Mouse (Mus musculus) embryonic facial prominence, embryonic 13.5 days (tissue): ENCODE data around the gene Snw1. TPM values are rescaled to one million over a fixed set of nuclear protein-coding genes. Genes with fewer than 3 reads are reported as not detected.

Source experiments
- ATAC-seq: fragments of 200-750 bp; cut with Nextera tagmentation; 2 replicates; pipeline ENCODE4 v1.8.0; 2017; ENCODE audit warnings: low read depth; ENCODE audit not compliant: insufficient number of reproducible peaks, insufficient read depth, low FRiP score, low TSS enrichment
- H3K27ac ChIP-seq: fragments of 300-500 bp; sonication (generic); 2 replicates; pipeline ENCODE4 v1.5.1; 2015; ENCODE audit warnings: moderate library complexity, mild to moderate bottlenecking, inconsistent platforms
- H3K27me3 ChIP-seq: fragments of 300-500 bp; sonication (generic); 2 replicates; pipeline ENCODE4 v1.6.1; 2015; ENCODE audit warnings: mild to moderate bottlenecking, inconsistent platforms
- H3K36me3 ChIP-seq: fragments of 300-500 bp; sonication (generic); 2 replicates; pipeline ENCODE4 v1.6.1; 2015; ENCODE audit warnings: mild to moderate bottlenecking, inconsistent platforms
- H3K4me1 ChIP-seq: fragments of 300-500 bp; sonication (generic); 2 replicates; pipeline ENCODE4 v1.6.1; 2015; ENCODE audit warnings: inconsistent platforms
- H3K4me2 ChIP-seq: fragments of 300-500 bp; sonication (generic); 2 replicates; pipeline ENCODE4 v1.6.1; 2015; ENCODE audit warnings: moderate library complexity, mild to moderate bottlenecking, inconsistent platforms
- H3K4me3 ChIP-seq: fragments of 300-500 bp; sonication (generic); 2 replicates; pipeline ENCODE4 v1.5.1; 2015; ENCODE audit warnings: mild to moderate bottlenecking, inconsistent platforms
- H3K9ac ChIP-seq: fragments of 300-500 bp; sonication (generic); 2 replicates; pipeline ENCODE4 v1.6.1; 2015; ENCODE audit warnings: mild to moderate bottlenecking, inconsistent platforms
- H3K9me3 ChIP-seq: fragments of 300-500 bp; sonication (generic); 2 replicates; pipeline ENCODE4 v1.6.1; 2016; ENCODE audit warnings: inconsistent platforms
- WGBS: fragments of 180-500 bp; shearing (Covaris S2); methylation state at CpG from one replicate; pipeline ENCODE4 v1.1.7; 2015; ENCODE audit warnings: mixed read lengths; 5-methylcytosine and 5-hydroxymethylcytosine counted together
- polyA plus RNA-seq: library from polyadenylated mRNA; unstranded; fragments of >200 nt; fragmentation: Nextera tagmentation; extraction: Ambion mirVana; gene quantifications from 2 replicates; pipeline ENCODE4 v1.2.1, GENCODE M21; 2015

Snw1 gene
- polyA plus RNA-seq, 1 experiment from 2014 or later: 139 TPM

DNA sequence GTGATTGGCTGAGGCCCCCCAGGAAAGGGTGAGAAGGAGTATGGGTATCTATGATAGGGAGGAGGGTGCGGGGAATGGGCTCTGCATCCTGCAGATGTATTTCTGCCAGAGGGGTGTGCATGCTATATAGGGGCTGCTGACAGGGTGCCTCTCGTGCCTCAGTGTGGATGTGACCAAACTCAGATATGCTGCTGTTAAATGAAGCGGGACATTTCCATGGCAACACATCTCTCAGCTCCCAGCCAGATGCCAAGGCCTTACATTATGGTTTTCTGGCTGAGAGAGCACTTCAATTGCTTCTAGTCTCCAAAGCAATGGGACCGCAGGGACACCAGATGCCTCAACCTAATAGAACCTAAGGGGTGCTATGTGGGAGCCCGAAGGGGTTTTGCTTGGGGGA is 53.2 kb downstream of the Snw1 start:
- H3K4me1 ChIP-seq: peaks cover 9% of the 10 kb centered on the region
- H3K36me3 ChIP-seq: peaks cover 15% of the 10 kb centered on the region
- H3K27ac ChIP-seq: no peak overlapping the region
- no peaks in the 10 kb centered on the region for H3K27me3 ChIP-seq
- no peak overlapping the region for H3K9ac ChIP-seq
- H3K9me3 ChIP-seq: no peaks in the 10 kb centered on the region
- no peak for ATAC-seq
- WGBS: 63% methylated on average over 5 of the region's 5 CpGs
- no peak overlapping the region for H3K4me2 ChIP-seq
- H3K4me3 ChIP-seq: no peak overlapping the region

- peaks cover 9% of the 10 kb centered on the region for H3K4me1 ChIP-seq
- H3K36me3 ChIP-seq: no peaks in the 10 kb centered on the region
- no peaks in the 10 kb centered on the region for H3K27me3 ChIP-seq
- WGBS: 41% methylated on average over 7 of the region's 7 CpGs
- no peak for ATAC-seq
- no peak overlapping the region for H3K9ac ChIP-seq
- no peak overlapping the region for H3K4me3 ChIP-seq
- no peak overlapping the region for H3K4me2 ChIP-seq
- H3K27ac ChIP-seq: no peak overlapping the region
- no peaks in the 10 kb centered on the region for H3K9me3 ChIP-seq
Measured at GRCm38 (mm10) chr12:87416690-87417089, 55.4 kb downstream of the Snw1 start.

DNA sequence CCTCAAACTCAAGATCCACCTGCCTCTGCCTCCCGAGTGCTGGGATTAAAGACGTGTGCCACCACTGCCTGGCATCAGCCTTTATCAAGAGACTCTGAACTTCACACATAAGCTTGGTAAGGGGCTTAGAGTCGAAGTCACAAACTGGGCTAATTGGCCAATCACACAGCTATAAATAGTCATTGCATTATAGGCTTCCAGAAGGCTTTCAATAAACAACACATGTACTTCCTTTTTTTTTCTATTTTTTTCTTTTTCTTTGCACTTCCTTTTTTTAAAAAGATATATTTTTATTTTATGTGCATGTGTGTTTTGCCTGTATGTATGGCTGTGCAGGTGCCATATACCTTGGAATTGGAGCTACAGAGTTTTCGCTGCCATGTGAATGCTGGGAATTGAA is 56.7 kb downstream of the Snw1 start:
- Histone ChIP-seq H3K27ac (no peak overlapping the region), H3K4me1 (peaks cover 12% of the 10 kb centered on the region), H3K4me3 (no peak overlapping the region), H3K9ac (no peak overlapping the region), H3K9me3 (no peaks in the 10 kb centered on the region), H3K36me3 (no peaks in the 10 kb centered on the region), H3K4me2 (no peak overlapping the region), H3K27me3 (no peaks in the 10 kb centered on the region)
- ATAC-seq: no peak
- 71% methylated on average over 4 of the region's 4 CpGs for WGBS

DNA sequence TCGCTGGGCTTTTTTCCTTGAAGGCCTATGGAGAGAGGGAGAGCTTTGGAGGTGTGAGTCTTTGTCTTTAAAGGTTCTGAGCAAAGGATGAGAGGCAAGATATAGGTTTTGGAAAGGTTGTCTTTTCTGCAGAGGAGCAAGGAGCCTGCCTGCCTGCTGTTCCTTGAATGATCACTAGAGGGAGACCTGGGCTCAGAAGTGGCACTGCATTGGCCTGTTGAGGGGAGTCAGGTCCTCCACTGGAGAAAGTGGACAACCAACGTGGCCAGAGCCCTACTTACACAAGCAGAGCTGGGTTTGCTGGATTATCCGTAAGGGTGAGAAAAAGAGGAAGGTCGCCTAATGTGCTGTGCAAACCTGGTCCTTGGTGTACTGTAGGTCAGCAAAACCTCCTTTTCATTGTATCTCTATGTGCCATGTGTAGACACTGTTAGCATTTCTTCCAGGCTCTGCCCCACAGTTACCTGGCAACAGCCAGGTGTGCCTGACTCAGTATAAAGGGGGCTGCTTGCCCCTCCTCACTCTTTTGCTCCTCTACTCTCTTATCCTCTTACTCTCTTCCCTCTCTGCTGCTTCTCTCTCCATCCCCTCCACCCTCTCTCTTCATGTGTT is 58.8 kb downstream of the Snw1 start:
- ATAC-seq: no peak
- no peaks in the 10 kb centered on the region for H3K9me3 ChIP-seq
- no peak overlapping the region for H3K4me3 ChIP-seq
- no peak overlapping the region for H3K9ac ChIP-seq
- WGBS: 16% methylated on average over 4 of the region's 4 CpGs
- H3K27me3 ChIP-seq: no peaks in the 10 kb centered on the region
- peaks cover 3% of the 10 kb centered on the region; the same call in 1 of the 2 replicates for H3K4me1 ChIP-seq
- no peak overlapping the region for H3K27ac ChIP-seq
- H3K36me3 ChIP-seq: no peaks in the 10 kb centered on the region
- H3K4me2 ChIP-seq: no peak overlapping the region

DNA sequence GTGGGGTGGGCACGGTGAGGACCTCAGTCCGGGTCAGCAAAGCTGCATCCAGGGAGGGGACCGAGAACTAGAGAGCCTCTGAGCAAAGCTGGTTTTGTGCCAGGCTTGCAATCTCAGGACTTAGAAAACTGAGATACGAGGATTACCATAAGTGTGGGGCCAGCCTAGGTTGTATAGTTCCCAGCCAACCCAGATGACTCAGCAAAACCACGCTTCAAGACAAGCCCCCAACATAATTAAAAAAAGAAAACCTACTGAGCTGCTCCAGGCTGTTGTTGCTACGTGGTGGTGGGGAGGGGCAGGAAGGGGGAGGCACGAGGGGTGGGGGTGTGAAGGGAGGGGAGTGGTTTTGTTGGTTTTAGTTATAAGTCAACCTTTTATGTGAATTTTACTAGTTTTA is 61.1 kb downstream of the Snw1 start:
- ATAC-seq: no peak
- Histone ChIP-seq H3K4me3 (no peak overlapping the region), H3K27me3 (no peaks in the 10 kb centered on the region), H3K27ac (no peak overlapping the region), H3K4me2 (no peak overlapping the region), H3K36me3 (no peaks in the 10 kb centered on the region), H3K9ac (no peak overlapping the region), H3K9me3 (no peaks in the 10 kb centered on the region), H3K4me1 (peaks cover 11% of the 10 kb centered on the region)
- WGBS: 39% methylated on average over 7 of the region's 7 CpGs

DNA sequence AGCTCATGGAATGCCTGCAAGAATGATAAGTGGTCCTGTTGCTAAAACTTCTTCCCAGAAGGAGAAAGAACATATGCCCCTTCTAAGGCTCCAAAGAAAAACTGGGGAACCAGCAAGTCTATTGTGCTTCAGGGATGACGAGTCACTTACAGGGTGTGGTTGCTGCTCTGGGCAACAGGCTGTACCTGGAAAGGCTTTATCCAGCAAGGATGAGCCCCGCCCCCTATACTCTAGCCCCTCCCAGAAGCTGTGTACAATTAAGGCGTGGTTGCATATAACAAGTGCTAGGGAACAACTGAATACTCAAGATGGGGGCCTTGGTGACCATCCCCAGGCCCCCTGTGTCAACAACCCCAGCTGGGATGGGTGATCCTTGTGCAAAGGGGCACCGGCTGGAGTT is 63.0 kb downstream of the Snw1 start:
- no peaks in the 10 kb centered on the region for H3K36me3 ChIP-seq
- no peak overlapping the region for H3K4me2 ChIP-seq
- H3K9me3 ChIP-seq: no peaks in the 10 kb centered on the region
- no peak overlapping the region for H3K9ac ChIP-seq
- no peak for ATAC-seq
- H3K4me3 ChIP-seq: no peak overlapping the region
- H3K27me3 ChIP-seq: no peaks in the 10 kb centered on the region
- WGBS: 82% methylated on average over 4 of the region's 4 CpGs
- peaks cover 11% of the 10 kb centered on the region for H3K4me1 ChIP-seq
- no peak overlapping the region for H3K27ac ChIP-seq

GRCm38 (mm10) chr12:87407869-87408605 is 64.0 kb downstream of the Snw1 start:
- no peak for ATAC-seq
- Histone ChIP-seq H3K9ac (peak overlapping the region; percentile 54; the same call in 1 of the 2 replicates), H3K9me3 (no peaks in the 10 kb centered on the region), H3K27me3 (no peaks in the 10 kb centered on the region), H3K4me1 (peaks cover 11% of the 10 kb centered on the region), H3K4me2 (peak overlapping the region; percentile 40), H3K36me3 (no peaks in the 10 kb centered on the region), H3K4me3 (peak overlapping the region; percentile 18; the same call in 1 of the 2 replicates), H3K27ac (no peak overlapping the region)
- 30% methylated on average over 21 of the region's 21 CpGs for WGBS

GRCm38 (mm10) chr12:87405721-87406120 is 66.4 kb downstream of the Snw1 start:
- Histone ChIP-seq H3K4me1 (peaks cover 8% of the 10 kb centered on the region; the same call in 1 of the 2 replicates), H3K27me3 (no peaks in the 10 kb centered on the region), H3K4me3 (no peak overlapping the region), H3K36me3 (no peaks in the 10 kb centered on the region), H3K4me2 (no peak overlapping the region), H3K9me3 (no peaks in the 10 kb centered on the region), H3K27ac (no peak overlapping the region), H3K9ac (no peak overlapping the region)
- 77% methylated on average over 3 of the region's 3 CpGs for WGBS
- ATAC-seq: no peak

- 85% methylated on average over 4 of the region's 4 CpGs for WGBS
- Histone ChIP-seq H3K4me2 (no peak overlapping the region), H3K9ac (no peak overlapping the region), H3K4me1 (peaks cover 8% of the 10 kb centered on the region; the same call in 1 of the 2 replicates), H3K4me3 (no peak overlapping the region), H3K9me3 (no peaks in the 10 kb centered on the region), H3K27me3 (no peaks in the 10 kb centered on the region), H3K36me3 (no peaks in the 10 kb centered on the region), H3K27ac (no peak overlapping the region)
- no peak for ATAC-seq
Measured at GRCm38 (mm10) chr12:87405165-87405564, 66.9 kb downstream of the Snw1 start.

GRCm38 (mm10) chr12:87401883-87402282 is 70.2 kb downstream of the Snw1 start:
- Histone ChIP-seq H3K9me3 (no peaks in the 10 kb centered on the region), H3K36me3 (no peaks in the 10 kb centered on the region), H3K4me3 (no peak overlapping the region), H3K27ac (no peak overlapping the region), H3K4me1 (no peaks in the 10 kb centered on the region), H3K27me3 (no peaks in the 10 kb centered on the region), H3K9ac (no peak overlapping the region), H3K4me2 (no peak overlapping the region)
- WGBS: 47% methylated on average over 6 of the region's 6 CpGs
- ATAC-seq: no peak

- Histone ChIP-seq H3K27me3 (no peaks in the 10 kb centered on the region), H3K4me1 (no peaks in the 10 kb centered on the region), H3K27ac (no peak overlapping the region), H3K36me3 (no peaks in the 10 kb centered on the region), H3K4me2 (no peak overlapping the region), H3K4me3 (no peak overlapping the region), H3K9ac (no peak overlapping the region), H3K9me3 (no peaks in the 10 kb centered on the region)
- WGBS: 75% methylated on average over 10 of the region's 10 CpGs
- no peak for ATAC-seq
Measured at GRCm38 (mm10) chr12:87399119-87399819, 72.8 kb downstream of the Snw1 start.
